Mouse (Mus musculus): ENCODE measurements at regions not wholly inside any gene's neighbourhood (a gene's known extent, or its start where the extent isn't known, plus 50 kb on each side); places are given as distances from the start of the nearest gene placed in this dataset.

GRCm38 (mm10) chr16:55469703-55470102, 171.9 kb upstream of the Zpld1 start:
- no peak for DNase-seq (ENCODE audit: extremely low spot score, low read depth, low spot score)

- DNase-seq (ENCODE audit: extremely low spot score, low read depth, low spot score) = peak; percentile 86
Observed at GRCm38 (mm10) chr16:55468833-55469458, 171.2 kb upstream of the Zpld1 start.

- DNase-seq (ENCODE audit: extremely low spot score, low read depth, low spot score) = no peak
Observed at GRCm38 (mm10) chr16:55460519-55460918, 162.7 kb upstream of the Zpld1 start.

- DNase-seq (ENCODE audit: extremely low spot score, low read depth, low spot score) = no peak
Observed at GRCm38 (mm10) chr16:55447581-55447980, 149.8 kb upstream of the Zpld1 start.

- peak; percentile 28 for DNase-seq (ENCODE audit: extremely low spot score, low read depth, low spot score)
Observed at GRCm38 (mm10) chr16:55442821-55443581, 145.2 kb upstream of the Zpld1 start.

- DNase-seq (ENCODE audit: extremely low spot score, low read depth, low spot score) = no peak
Observed at GRCm38 (mm10) chr16:55435139-55435968, 137.6 kb upstream of the Zpld1 start.

- no peak for DNase-seq (ENCODE audit: extremely low spot score, low read depth, low spot score)
Observed at GRCm38 (mm10) chr16:55421569-55422342, 124.0 kb upstream of the Zpld1 start.

- DNase-seq (ENCODE audit: extremely low spot score, low read depth, low spot score) = no peak
Observed at GRCm38 (mm10) chr16:55420876-55421568, 123.2 kb upstream of the Zpld1 start.

GRCm38 (mm10) chr16:55418871-55419270, 121.1 kb upstream of the Zpld1 start:
- DNase-seq (ENCODE audit: extremely low spot score, low read depth, low spot score) = no peak

- DNase-seq (ENCODE audit: extremely low spot score, low read depth, low spot score) = no peak
Observed at GRCm38 (mm10) chr16:55400818-55401217, 103.0 kb upstream of the Zpld1 start.

GRCm38 (mm10) chr16:55394864-55395263, 97.1 kb upstream of the Zpld1 start:
- no peak for DNase-seq (ENCODE audit: extremely low spot score, low read depth, low spot score)

GRCm38 (mm10) chr16:55390400-55390799, 92.6 kb upstream of the Zpld1 start:
- DNase-seq (ENCODE audit: extremely low spot score, low read depth, low spot score) = no peak

- DNase-seq (ENCODE audit: extremely low spot score, low read depth, low spot score) = no peak
Observed at GRCm38 (mm10) chr16:55379996-55380395, 82.2 kb upstream of the Zpld1 start.

- DNase-seq (ENCODE audit: extremely low spot score, low read depth, low spot score) = no peak
Observed at GRCm38 (mm10) chr16:55379189-55379588, 81.4 kb upstream of the Zpld1 start.

GRCm38 (mm10) chr16:55378701-55379100, 80.9 kb upstream of the Zpld1 start:
- no peak for DNase-seq (ENCODE audit: extremely low spot score, low read depth, low spot score)

GRCm38 (mm10) chr16:55375922-55376321, 78.1 kb upstream of the Zpld1 start:
- DNase-seq (ENCODE audit: extremely low spot score, low read depth, low spot score) = no peak

- no peak for DNase-seq (ENCODE audit: extremely low spot score, low read depth, low spot score)
Observed at GRCm38 (mm10) chr16:55357686-55358085, 59.9 kb upstream of the Zpld1 start.

- DNase-seq (ENCODE audit: extremely low spot score, low read depth, low spot score) = no peak
Observed at GRCm38 (mm10) chr16:55356097-55356496, 58.3 kb upstream of the Zpld1 start.
